ENCODE assay signal across 11 mouse cellular contexts in genomic region chr1:24219041-24219440, GRCm38 (mm10). TPM values are rescaled to one million over a fixed set of nuclear protein-coding genes. Genes with fewer than 3 reads are reported as not detected.
DNase-seq lines count a peak whose midpoint lies in the region; ATAC-seq lines count a peak whose summit lies in the region.
"Had no signal": no experiment of that assay in that cellular context is flagged by ENCODE, and none has a peak within 500 bp of the region (broad histone marks: within the 10 kb centered on the region; RNA-seq: fewer than 3 reads in every experiment).

No protein-coding gene starts in this region.

- no peaks in the 10 kb centered on the region for H3K36me3 ChIP-seq in forebrain, embryonic 14.5 days (ENCODE audit: control insufficient read depth, insufficient read depth, low read length)
- H3K36me3 ChIP-seq in forebrain, embryonic 12.5 days (replicated peaks) = no peaks in the 10 kb centered on the region
- no peaks in the 10 kb centered on the region for H3K36me3 ChIP-seq in midbrain, embryonic 12.5 days
- H3K36me3 ChIP-seq in midbrain, embryonic 11.5 days (ENCODE audit: control insufficient read depth, insufficient read depth, low read length) = no peaks in the 10 kb centered on the region
- no peaks in the 10 kb centered on the region for H3K36me3 ChIP-seq in intestine, embryonic 16.5 days (ENCODE audit: control insufficient read depth, insufficient read depth, low read length)

- no peaks in the 10 kb centered on the region for H3K4me1 ChIP-seq in forebrain, embryonic 14.5 days (ENCODE audit: control insufficient read depth, insufficient read depth, low read length)
- no peaks in the 10 kb centered on the region for H3K4me1 ChIP-seq in forebrain, embryonic 12.5 days
- no peaks in the 10 kb centered on the region for H3K4me1 ChIP-seq in midbrain, embryonic 12.5 days
- no peaks in the 10 kb centered on the region for H3K4me1 ChIP-seq in midbrain, embryonic 11.5 days (ENCODE audit: control insufficient read depth, insufficient read depth, low read length)
- H3K4me1 ChIP-seq in intestine, embryonic 16.5 days (ENCODE audit: control insufficient read depth, insufficient read depth, low read length) = no peaks in the 10 kb centered on the region

- no peak overlapping the region for H3K9ac ChIP-seq in forebrain, embryonic 14.5 days (ENCODE audit: low read length)
- H3K9ac ChIP-seq in forebrain, embryonic 12.5 days = no peak overlapping the region
- H3K9ac ChIP-seq in midbrain, embryonic 12.5 days (replicated peaks) = no peak overlapping the region
- H3K9ac ChIP-seq in midbrain, embryonic 11.5 days (ENCODE audit: low read length) = no peak overlapping the region
- H3K9ac ChIP-seq in intestine, embryonic 16.5 days (ENCODE audit: low read depth, low read length) = no peak overlapping the region

- H3K27ac ChIP-seq in forebrain, embryonic 14.5 days (ENCODE audit: low read depth, low read length) = no peak overlapping the region
- H3K27ac ChIP-seq in forebrain, embryonic 12.5 days = no peak overlapping the region
- no peak overlapping the region for H3K27ac ChIP-seq in midbrain, embryonic 12.5 days (replicated peaks)
- no peak overlapping the region for H3K27ac ChIP-seq in midbrain, embryonic 11.5 days (ENCODE audit: low read depth, low read length)
- no peak overlapping the region for H3K27ac ChIP-seq in intestine, embryonic 16.5 days (ENCODE audit: low read length)
- H3K27ac ChIP-seq: heart, adult 2 months had no signal

- WGBS in forebrain, embryonic 14.5 days = 53% methylated on average over 6 of the region's 6 CpGs
- WGBS in forebrain, embryonic 12.5 days = 42% methylated on average over 6 of the region's 6 CpGs
- WGBS in midbrain, embryonic 12.5 days = 28% methylated on average over 6 of the region's 6 CpGs
- WGBS in midbrain, embryonic 11.5 days = 32% methylated on average over 6 of the region's 6 CpGs
- WGBS in intestine, embryonic 16.5 days = 45% methylated on average over 6 of the region's 6 CpGs

- no peak overlapping the region for H3K4me3 ChIP-seq in forebrain, embryonic 14.5 days (ENCODE audit: low read depth, low read length)
- H3K4me3 ChIP-seq in forebrain, embryonic 12.5 days (replicated peaks) = no peak overlapping the region
- no peak overlapping the region for H3K4me3 ChIP-seq in midbrain, embryonic 12.5 days
- H3K4me3 ChIP-seq in midbrain, embryonic 11.5 days (ENCODE audit: low read depth, low read length) = no peak overlapping the region
- no peak overlapping the region for H3K4me3 ChIP-seq in intestine, embryonic 16.5 days (ENCODE audit: low read length)
- H3K4me3 ChIP-seq: heart, adult 2 months had no signal

- no peak overlapping the region for H3K4me2 ChIP-seq in forebrain, embryonic 14.5 days (ENCODE audit: low read length)
- H3K4me2 ChIP-seq in forebrain, embryonic 12.5 days = no peak overlapping the region
- H3K4me2 ChIP-seq in midbrain, embryonic 12.5 days (replicated peaks) = no peak overlapping the region
- no peak overlapping the region for H3K4me2 ChIP-seq in midbrain, embryonic 11.5 days
- no peak overlapping the region for H3K4me2 ChIP-seq in intestine, embryonic 16.5 days (ENCODE audit: low read depth, low read length)

- peak; percentile 75 for ATAC-seq in forebrain, embryonic 14.5 days
- no peak for ATAC-seq in forebrain, embryonic 12.5 days (ENCODE audit: low FRiP score)
- ATAC-seq in midbrain, embryonic 12.5 days (ENCODE audit: low FRiP score, low read depth) = peak; percentile 69; the same call in 1 of the 2 replicates
- no peak for ATAC-seq in midbrain, embryonic 11.5 days (ENCODE audit: low FRiP score)
- ATAC-seq in intestine, embryonic 16.5 days = peak; percentile 58; the same call in 1 of the 2 replicates

- peak; percentile 45 for DNase-seq in forebrain, embryonic 14.5 days (ENCODE audit: low spot score)
- DNase-seq in midbrain, embryonic 11.5 days (ENCODE audit: low spot score, missing footprints) = no peak
- peak; percentile 29 for DNase-seq in embryo, embryonic 10.5 days (ENCODE audit: low spot score)
- no peak for DNase-seq in kidney, postnatal 14 days
- no peak for DNase-seq in spleen, postnatal 4 days (ENCODE audit: low spot score in 2 of 2)
- DNase-seq: heart, adult 2 months; kidney, postnatal 36 days had no signal

- no peaks in the 10 kb centered on the region for H3K27me3 ChIP-seq in forebrain, embryonic 14.5 days (replicated peaks; ENCODE audit: control insufficient read depth, insufficient read depth, low read length)
- no peaks in the 10 kb centered on the region for H3K27me3 ChIP-seq in forebrain, embryonic 12.5 days
- no peaks in the 10 kb centered on the region for H3K27me3 ChIP-seq in midbrain, embryonic 12.5 days
- H3K27me3 ChIP-seq in midbrain, embryonic 11.5 days (ENCODE audit: control insufficient read depth, insufficient read depth, low read length) = no peaks in the 10 kb centered on the region
- no peaks in the 10 kb centered on the region for H3K27me3 ChIP-seq in intestine, embryonic 16.5 days (replicated peaks; ENCODE audit: control insufficient read depth, insufficient read depth, low read length)

- no peaks in the 10 kb centered on the region for H3K9me3 ChIP-seq in forebrain, embryonic 14.5 days (replicated peaks; ENCODE audit: control insufficient read depth, low read length)
- no peaks in the 10 kb centered on the region for H3K9me3 ChIP-seq in forebrain, embryonic 12.5 days
- no peaks in the 10 kb centered on the region for H3K9me3 ChIP-seq in midbrain, embryonic 12.5 days
- no peaks in the 10 kb centered on the region for H3K9me3 ChIP-seq in midbrain, embryonic 11.5 days (ENCODE audit: control insufficient read depth, low read length)
- H3K9me3 ChIP-seq in intestine, embryonic 16.5 days (ENCODE audit: control insufficient read depth, low read length) = no peaks in the 10 kb centered on the region

RNA-seq across cellular contexts. Expression of gene Col9a1, which starts 41.6 kb away (rescaled TPM):
- polyA plus RNA-seq in forebrain, embryonic 14.5 days (2014; fragmentation: Nextera tagmentation; extraction: Ambion mirVana) = 0.57 and 0.73 TPM in 2 replicates
- polyA plus RNA-seq in forebrain, embryonic 12.5 days (2016; fragmentation: Nextera tagmentation; extraction: Ambion mirVana) = 8.4 and 13.8 TPM in 2 replicates
- polyA plus RNA-seq in midbrain, embryonic 12.5 days (2016; fragmentation: Nextera tagmentation; extraction: Ambion mirVana) = 10.8 and 23.4 TPM in 2 replicates
- 8.6 and 9.0 TPM in 2 replicates for polyA plus RNA-seq in midbrain, embryonic 11.5 days (2014; fragmentation: Nextera tagmentation; extraction: Ambion mirVana)
- 1.1 and 1.3 TPM in 2 replicates for polyA plus RNA-seq in intestine, embryonic 16.5 days (2015; fragmentation: Nextera tagmentation; extraction: Ambion mirVana)
- polyA plus RNA-seq: liver, adult 2 months had no signal

Comparison
In these comparisons a context has a peak if more than half of its experiments do, and no peak if none do; other contexts are left out.
1. ATAC-seq: peak in forebrain, embryonic 14.5 days (single experiment), midbrain, embryonic 12.5 days (single experiment) and intestine, embryonic 16.5 days (single experiment); none in forebrain, embryonic 12.5 days (single experiment) and midbrain, embryonic 11.5 days (single experiment).
2. DNase-seq: peak in forebrain, embryonic 14.5 days (single experiment) and embryo, embryonic 10.5 days (single experiment); none in midbrain, embryonic 11.5 days (single experiment), kidney, postnatal 14 days (single experiment) and spleen, postnatal 4 days (0 of 2).